Mouse (Mus musculus) lung, embryonic 15.5 days (tissue): Measurements from ENCODE around the gene 1810049J17Rik. TPM values are rescaled to one million over a fixed set of nuclear protein-coding genes. Genes with fewer than 3 reads are reported as not detected.

Experiments
- ATAC-seq: fragments of 200-750 bp; cut with Nextera tagmentation; 2 replicates; pipeline ENCODE4 v1.8.0; 2017; ENCODE audit warnings: moderate number of reproducible peaks, borderline replicate concordance; ENCODE audit not compliant: low FRiP score, low TSS enrichment; ENCODE audit errors: extremely low read depth
- H3K27ac ChIP-seq: fragments of 300-500 bp; sonication (generic); 2 replicates; pipeline ENCODE4 v1.5.1; 2015; ENCODE audit warnings: moderate library complexity, mild to moderate bottlenecking, inconsistent platforms
- H3K27me3 ChIP-seq: fragments of 300-500 bp; sonication (generic); 2 replicates; pipeline ENCODE4 v1.6.1; 2015; ENCODE audit warnings: inconsistent platforms
- H3K36me3 ChIP-seq: fragments of 300-500 bp; sonication (generic); 2 replicates; pipeline ENCODE4 v1.6.1; 2015; ENCODE audit warnings: inconsistent platforms
- H3K4me1 ChIP-seq: fragments of 300-500 bp; sonication (generic); 2 replicates; pipeline ENCODE4 v1.6.1; 2015; ENCODE audit warnings: inconsistent platforms
- H3K4me2 ChIP-seq: fragments of 300-500 bp; sonication (generic); 2 replicates; pipeline ENCODE4 v1.6.1; 2015; ENCODE audit warnings: inconsistent platforms, mild to moderate bottlenecking, moderate library complexity
- H3K4me3 ChIP-seq: fragments of 300-500 bp; sonication (generic); 2 replicates; pipeline ENCODE4 v1.5.1; 2015; ENCODE audit warnings: mild to moderate bottlenecking, inconsistent platforms
- H3K9ac ChIP-seq: fragments of 300-500 bp; sonication (generic); 2 replicates; pipeline ENCODE4 v1.6.1; 2015; ENCODE audit warnings: inconsistent platforms
- H3K9me3 ChIP-seq: fragments of 300-500 bp; sonication (generic); 2 replicates; pipeline ENCODE4 v1.6.1; 2016; ENCODE audit warnings: inconsistent platforms
- WGBS: fragments of 180-500 bp; shearing (Covaris S2); methylation state at CpG from one replicate; pipeline ENCODE4 v1.1.7; 2015; 5-methylcytosine and 5-hydroxymethylcytosine counted together
- polyA plus RNA-seq: library from polyadenylated mRNA; unstranded; fragments of >200 nt; fragmentation: Nextera tagmentation; extraction: Ambion mirVana; gene quantifications from 2 replicates; pipeline ENCODE4 v1.2.1, GENCODE M21; 2015

The 1810049J17Rik gene
- polyA plus RNA-seq, 1 experiment from 2014 or later: 1.4 TPM

DNA sequence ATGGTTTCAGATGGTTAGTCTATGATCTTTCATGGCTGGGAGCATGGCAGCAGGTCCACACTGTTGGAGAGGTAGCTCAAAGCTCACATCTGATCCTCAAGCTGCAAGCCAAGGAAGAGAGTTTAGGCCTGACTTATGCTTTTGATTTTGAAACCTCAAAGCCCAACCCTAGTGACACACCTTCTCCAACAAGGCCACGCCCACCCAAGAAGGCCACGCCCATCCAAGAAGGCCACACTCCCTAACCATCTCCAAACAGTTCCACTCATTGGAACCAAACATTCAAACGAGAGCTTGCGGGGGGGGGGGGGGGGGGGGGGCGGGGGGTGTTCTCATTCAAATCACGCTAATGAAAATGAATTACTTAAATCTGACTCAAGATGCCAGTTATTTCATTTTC is 19.9 kb downstream of the 1810049J17Rik start:
- Histone ChIP-seq H3K9ac (no peak overlapping the region), H3K9me3 (no peaks in the 10 kb centered on the region), H3K4me2 (no peak overlapping the region), H3K4me3 (no peak overlapping the region), H3K27me3 (no peaks in the 10 kb centered on the region), H3K4me1 (no peaks in the 10 kb centered on the region), H3K27ac (no peak overlapping the region), H3K36me3 (no peaks in the 10 kb centered on the region)
- 66% methylated on average over 5 of the region's 6 CpGs for WGBS
- no peak for ATAC-seq

DNA sequence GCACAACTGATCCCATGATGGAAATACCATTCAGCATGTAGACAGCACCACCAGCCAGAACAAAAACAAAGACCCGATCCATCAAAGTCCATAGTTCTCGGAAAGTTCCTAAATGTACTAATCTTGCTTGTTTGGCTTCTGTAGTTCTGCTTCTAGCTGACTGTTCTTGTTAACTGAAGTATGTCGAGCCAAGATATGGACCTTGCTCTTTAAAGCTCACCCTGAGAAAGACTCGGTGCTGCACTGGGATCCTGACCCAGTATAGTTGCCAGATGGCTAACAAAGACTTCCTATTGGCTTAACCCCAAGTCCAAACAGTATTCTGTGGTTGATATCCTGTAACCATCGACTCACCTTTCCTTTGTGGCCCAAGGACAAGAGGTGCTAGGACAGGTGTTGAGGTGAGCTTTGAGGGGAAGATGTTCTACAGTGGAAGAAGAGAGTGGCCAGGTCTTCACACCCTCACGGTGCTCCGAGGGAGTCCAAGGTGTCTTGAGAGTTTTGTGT is 23.4 kb downstream of the 1810049J17Rik start:
- Histone ChIP-seq H3K27me3 (no peaks in the 10 kb centered on the region), H3K9ac (no peak overlapping the region), H3K9me3 (no peaks in the 10 kb centered on the region), H3K4me1 (no peaks in the 10 kb centered on the region), H3K4me2 (no peak overlapping the region), H3K4me3 (no peak overlapping the region), H3K36me3 (no peaks in the 10 kb centered on the region), H3K27ac (no peak overlapping the region)
- WGBS: 77% methylated on average over 7 of the region's 7 CpGs
- no peak for ATAC-seq

- WGBS: 43% methylated on average over 2 of the region's 2 CpGs
- H3K27me3 ChIP-seq: no peaks in the 10 kb centered on the region
- H3K27ac ChIP-seq: no peak overlapping the region
- H3K4me3 ChIP-seq: no peak overlapping the region
- no peaks in the 10 kb centered on the region for H3K9me3 ChIP-seq
- H3K9ac ChIP-seq: no peak overlapping the region
- ATAC-seq: no peak
- H3K4me1 ChIP-seq: no peaks in the 10 kb centered on the region
- H3K4me2 ChIP-seq: no peak overlapping the region
- no peaks in the 10 kb centered on the region for H3K36me3 ChIP-seq
These were observed 25.5 kb downstream of the 1810049J17Rik start for GRCm38 (mm10) chr15:12296228-12296627.

DNA sequence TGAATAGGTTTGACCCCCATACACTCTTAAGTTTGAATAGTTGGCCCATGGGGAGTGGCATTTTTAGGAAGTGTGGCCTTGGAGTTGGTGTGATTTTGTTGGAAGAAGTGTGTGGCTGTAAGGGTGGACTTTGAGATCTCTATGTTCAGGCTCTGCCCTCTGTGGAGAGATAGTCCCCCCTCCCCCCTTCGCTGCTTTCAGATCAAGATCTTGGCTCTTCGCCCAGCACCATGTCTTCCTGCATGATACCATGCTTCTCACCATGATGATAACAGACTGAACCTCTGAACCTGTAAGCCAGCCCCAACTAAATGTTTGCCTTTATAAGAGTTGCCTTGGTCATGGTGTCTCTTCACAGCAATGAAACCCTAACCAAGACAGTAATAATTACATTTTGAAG is 29.9 kb downstream of the 1810049J17Rik start:
- no peak for ATAC-seq
- no peaks in the 10 kb centered on the region for H3K9me3 ChIP-seq
- H3K27me3 ChIP-seq: no peaks in the 10 kb centered on the region
- H3K4me1 ChIP-seq: no peaks in the 10 kb centered on the region
- H3K36me3 ChIP-seq: no peaks in the 10 kb centered on the region
- H3K9ac ChIP-seq: no peak overlapping the region
- no peak overlapping the region for H3K4me2 ChIP-seq
- H3K4me3 ChIP-seq: no peak overlapping the region
- 77% methylated on average over 2 of the region's 2 CpGs for WGBS
- H3K27ac ChIP-seq: no peak overlapping the region

GRCm38 (mm10) chr15:12290330-12290729 is 31.4 kb downstream of the 1810049J17Rik start:
- ATAC-seq: no peak
- H3K4me3 ChIP-seq: no peak overlapping the region
- no peak overlapping the region for H3K27ac ChIP-seq
- no peak overlapping the region for H3K4me2 ChIP-seq
- WGBS: 81% methylated on average over 7 of the region's 7 CpGs
- no peaks in the 10 kb centered on the region for H3K36me3 ChIP-seq
- H3K27me3 ChIP-seq: no peaks in the 10 kb centered on the region
- H3K9me3 ChIP-seq: no peaks in the 10 kb centered on the region
- no peak overlapping the region for H3K9ac ChIP-seq
- H3K4me1 ChIP-seq: peaks cover 2% of the 10 kb centered on the region

DNA sequence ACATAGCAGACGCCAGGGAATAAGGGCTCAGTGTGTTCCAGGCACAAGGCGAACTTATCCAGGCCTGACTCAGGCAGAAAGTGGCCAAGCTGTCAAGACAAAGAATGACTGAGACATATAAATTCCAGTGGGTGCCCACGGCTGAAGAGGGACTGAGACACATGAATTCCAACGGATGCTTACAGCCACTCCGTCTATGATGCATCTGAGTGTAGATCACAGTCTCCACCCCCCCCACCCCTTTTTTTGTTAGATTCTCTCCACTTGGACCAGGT is 36.2 kb downstream of the 1810049J17Rik start:
- Histone ChIP-seq H3K9ac (no peak overlapping the region), H3K27ac (peak overlapping the region; percentile 58), H3K4me1 (peaks cover 13% of the 10 kb centered on the region), H3K27me3 (no peaks in the 10 kb centered on the region), H3K4me3 (no peak overlapping the region), H3K4me2 (no peak overlapping the region), H3K9me3 (no peaks in the 10 kb centered on the region), H3K36me3 (no peaks in the 10 kb centered on the region)
- no peak for ATAC-seq
- WGBS: 44% methylated on average over 5 of the region's 5 CpGs

GRCm38 (mm10) chr15:12284794-12285534 is 36.7 kb downstream of the 1810049J17Rik start:
- ATAC-seq: peak; percentile 59
- Histone ChIP-seq H3K9me3 (no peaks in the 10 kb centered on the region), H3K36me3 (no peaks in the 10 kb centered on the region), H3K27ac (peak overlapping the region; percentile 58), H3K4me2 (no peak overlapping the region), H3K4me3 (no peak overlapping the region), H3K9ac (no peak overlapping the region), H3K27me3 (no peaks in the 10 kb centered on the region), H3K4me1 (peaks cover 13% of the 10 kb centered on the region)
- 45% methylated on average over 6 of the region's 6 CpGs for WGBS

GRCm38 (mm10) chr15:12279816-12280215 is 41.9 kb downstream of the 1810049J17Rik start:
- Histone ChIP-seq H3K27me3 (no peaks in the 10 kb centered on the region), H3K4me3 (no peak overlapping the region), H3K4me1 (peaks cover 6% of the 10 kb centered on the region), H3K27ac (no peak overlapping the region), H3K9me3 (no peaks in the 10 kb centered on the region), H3K4me2 (no peak overlapping the region), H3K9ac (no peak overlapping the region), H3K36me3 (no peaks in the 10 kb centered on the region)
- WGBS: 84% methylated on average over 1 of the region's 1 CpGs
- ATAC-seq: no peak

- no peak overlapping the region for H3K4me3 ChIP-seq
These were observed 46.5 kb downstream of the 1810049J17Rik start for GRCm38 (mm10) chr15:12275091-12275623.

GRCm38 (mm10) chr15:12274053-12274769 is 47.5 kb downstream of the 1810049J17Rik start:
- no peak overlapping the region for H3K27ac ChIP-seq
- 62% methylated on average over 4 of the region's 4 CpGs for WGBS
- H3K9me3 ChIP-seq: no peaks in the 10 kb centered on the region
- peaks cover 17% of the 10 kb centered on the region for H3K36me3 ChIP-seq
- no peak overlapping the region for H3K4me3 ChIP-seq
- ATAC-seq: no peak
- no peak overlapping the region for H3K9ac ChIP-seq
- no peak overlapping the region for H3K4me2 ChIP-seq
- peaks cover 8% of the 10 kb centered on the region for H3K4me1 ChIP-seq
- H3K27me3 ChIP-seq: no peaks in the 10 kb centered on the region

More at GRCm38 (mm10) chr15:12275091-12275623, 46.5 kb downstream of the 1810049J17Rik start:
- ATAC-seq: no peak
- H3K36me3 ChIP-seq: peaks cover 8% of the 10 kb centered on the region; the same call in 1 of the 2 replicates
- H3K4me1 ChIP-seq: peaks cover 8% of the 10 kb centered on the region
- H3K27me3 ChIP-seq: no peaks in the 10 kb centered on the region
- WGBS: 80% methylated on average over 4 of the region's 4 CpGs
- H3K4me2 ChIP-seq: no peak overlapping the region
- H3K9me3 ChIP-seq: no peaks in the 10 kb centered on the region
- no peak overlapping the region for H3K27ac ChIP-seq
- no peak overlapping the region for H3K9ac ChIP-seq

DNA sequence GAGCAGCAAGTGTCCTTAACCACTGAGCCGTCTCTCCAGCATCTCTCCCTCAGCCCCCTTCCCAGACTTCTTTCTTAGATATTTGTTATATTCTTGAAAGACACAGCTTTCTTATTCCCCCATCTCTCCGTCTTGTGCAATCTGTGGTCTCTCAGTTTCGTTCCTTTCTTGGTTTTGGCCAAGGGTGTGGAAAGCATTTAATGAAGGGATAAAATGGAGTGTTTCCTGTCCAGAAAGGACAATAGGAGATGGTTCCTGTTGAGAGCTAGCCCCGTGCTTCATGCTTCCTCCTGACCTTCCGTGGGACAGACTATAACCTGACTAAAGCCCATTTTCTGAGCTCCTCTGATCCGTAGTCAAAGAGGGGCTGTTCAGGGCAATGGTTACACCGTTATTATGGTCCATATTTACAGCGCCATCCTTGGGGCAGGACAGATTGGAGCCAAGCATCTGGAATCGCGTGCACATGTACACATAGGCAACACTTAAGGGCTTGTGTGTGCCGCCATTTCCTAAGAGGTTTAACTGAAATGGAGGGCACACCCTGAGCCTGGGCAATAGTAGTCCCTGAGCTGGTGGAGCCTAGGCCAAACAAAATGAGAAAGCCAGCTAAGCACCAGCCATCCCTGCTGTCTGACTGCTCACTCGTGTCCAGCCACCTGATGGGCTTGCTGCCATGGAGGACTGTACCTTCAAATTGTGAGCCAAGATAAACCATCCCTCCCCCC is 48.2 kb downstream of the 1810049J17Rik start:
- Histone ChIP-seq H3K4me3 (no peak overlapping the region), H3K9ac (no peak overlapping the region), H3K27me3 (no peaks in the 10 kb centered on the region), H3K4me2 (no peak overlapping the region), H3K27ac (no peak overlapping the region), H3K4me1 (peaks cover 8% of the 10 kb centered on the region), H3K36me3 (peaks cover 20% of the 10 kb centered on the region), H3K9me3 (no peaks in the 10 kb centered on the region)
- WGBS: 74% methylated on average over 12 of the region's 12 CpGs
- ATAC-seq: 0 out of 2 replicates have a peak, but pooled peaks have one; percentile 52
